Mouse (Mus musculus) myocyte (in vitro differentiated cells): ENCODE results near the gene Smim22.

ENCODE experiments used
- MYOD1 ChIP-seq, 3 experiments: IDR thresholded peaks; one replicate each; pipeline ENCODE4 v1.6.1; 2011; ENCODE audit warnings: control low read depth in 2 of 3, low read depth in 2 of 3, mild to moderate bottlenecking in 2 of 3, moderate library complexity in 1 of 3; ENCODE audit not compliant: insufficient read length in 2 of 3, control insufficient read depth in 1 of 3
- POLR2A ChIP-seq: IDR thresholded peaks from one replicate; pipeline ENCODE4 v1.6.1; 2011; ENCODE audit warnings: low read depth, mild to moderate bottlenecking, control low read depth, moderate library complexity; ENCODE audit not compliant: insufficient read length
- TCF3 ChIP-seq: IDR thresholded peaks from one replicate; pipeline ENCODE4 v1.6.1; 2011; ENCODE audit warnings: low read depth, control low read depth; ENCODE audit not compliant: insufficient read length
- USF1 ChIP-seq: IDR thresholded peaks from one replicate; pipeline ENCODE4 v1.6.1; 2011; ENCODE audit warnings: low read depth, mild to moderate bottlenecking, control low read depth, moderate library complexity

- no peak for TF ChIP-seq POLR2A
- TF ChIP-seq USF1, result no peak
- TF ChIP-seq MYOD1 (IDR thresholded peaks at IDR 0.05; ENCODE audit: control insufficient read depth in 1 of 3, insufficient read length in 2 of 3, low read depth in 2 of 3), result no peak
- TF ChIP-seq TCF3, result no peak
These were observed 9.5 kb upstream of the Smim22 start, which contains the start of gene Sept12 for GRCm38 (mm10) chr16:4997553-4997952.
